Mouse (Mus musculus): Measurements from ENCODE around the gene Ssbp1.

Ssbp1 gene
- long read RNA-seq, experiment 1, full-length matches to known transcripts, result 40 of 45 reads
- long read RNA-seq, experiment 1, partial matches to known transcripts, result 2 of 45 reads
- long read RNA-seq, experiment 1, other reads (novel, unspliced or antisense), result 3 of 45 reads
- long read RNA-seq, experiment 2, full-length matches to known transcripts, result 68 of 73 reads
- long read RNA-seq, experiment 2, partial matches to known transcripts, result 2 of 73 reads
- long read RNA-seq, experiment 2, other reads (novel, unspliced or antisense), result 3 of 73 reads

DNA sequence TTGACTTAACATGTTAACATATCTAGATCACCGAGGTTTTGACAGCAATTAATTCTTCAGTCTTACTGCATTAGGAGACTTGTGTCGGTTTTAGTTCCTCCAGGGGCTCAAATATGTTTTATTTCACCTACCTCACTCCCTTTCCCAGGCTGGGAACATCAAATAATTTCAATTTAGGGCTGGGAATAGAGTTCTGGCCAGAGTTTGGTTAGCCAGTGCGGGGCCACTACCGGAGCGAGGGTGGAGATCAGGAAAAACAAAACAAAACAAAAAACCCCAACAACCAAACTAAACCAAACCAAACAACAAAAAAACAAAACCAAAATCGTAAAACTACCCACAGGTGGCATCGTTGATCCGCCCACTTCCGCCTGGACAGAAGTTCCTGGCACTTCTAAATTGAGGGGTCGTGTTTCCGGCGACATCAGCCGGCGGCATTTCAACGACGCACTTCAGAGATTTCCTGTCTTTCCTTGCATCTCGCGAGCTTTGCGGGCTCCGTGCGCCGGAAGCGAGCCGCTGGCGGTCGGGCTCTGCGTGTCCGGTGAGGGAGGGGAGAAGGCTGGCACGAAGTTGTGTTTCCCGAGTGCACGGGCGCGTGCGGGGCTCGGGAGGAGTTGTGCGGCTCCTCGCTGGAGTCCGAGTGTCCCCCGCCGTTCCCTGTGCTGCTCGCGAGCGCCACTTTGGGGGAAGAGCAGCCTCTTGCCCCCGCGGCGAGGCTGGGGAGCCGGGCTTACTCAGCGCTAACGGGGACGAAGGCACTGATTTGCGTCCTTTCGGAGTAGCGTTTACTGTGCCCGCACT, at the start of gene Ssbp1:
Gene Ssbp1, plus strand, starts transcription at position 437 of the 804 bp plus-strand sequence.
- intact Hi-C loops (cut with DNase I), result loop anchor here (2.0 to 10.0 kb wide), 5 partner anchors 34 to 374 kb away; partner anchors contain the start of genes Agk, E330009J07Rik and Tas2r138

DNA sequence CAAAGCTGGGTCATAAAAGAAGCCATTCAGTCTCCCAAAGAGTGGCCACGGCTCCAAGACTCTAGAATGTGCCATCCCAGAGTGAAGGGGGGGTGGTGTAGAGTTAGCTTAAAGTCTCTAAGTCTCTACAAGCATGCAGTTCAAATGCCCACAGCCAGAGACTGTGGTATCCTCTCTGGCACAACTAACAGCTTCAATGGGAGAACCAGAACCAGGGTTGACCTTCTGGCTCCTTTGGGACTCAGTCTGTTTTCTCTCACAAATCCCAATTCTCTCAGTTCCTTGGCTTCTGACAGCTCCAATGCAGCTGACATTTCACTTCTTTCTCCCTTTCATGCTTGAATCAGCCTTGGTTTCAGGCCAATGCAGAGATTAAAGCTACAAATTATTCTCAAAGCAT, 48.1 kb upstream of the Ssbp1 start:
- intact Hi-C loops (cut with DNase I), result no loop called here

DNA sequence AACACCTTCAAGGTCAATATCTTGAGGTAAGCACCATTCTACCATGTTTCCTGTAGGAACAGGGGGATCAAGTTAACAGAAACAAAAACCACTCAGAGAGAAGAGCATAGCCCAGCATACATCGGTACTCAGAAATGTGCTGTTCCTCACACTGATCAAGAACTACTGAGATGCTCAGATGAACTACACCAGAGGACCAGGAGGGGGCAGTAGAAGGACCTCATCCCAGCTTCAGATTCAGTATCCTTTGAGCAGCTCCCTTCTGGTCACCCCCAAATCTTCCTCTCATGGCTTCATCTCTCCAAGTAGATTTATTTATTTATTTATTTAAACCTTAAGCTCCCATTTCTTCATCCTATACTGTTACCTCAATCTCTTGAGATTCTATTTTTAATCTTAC, 47.4 kb upstream of the Ssbp1 start:
- intact Hi-C loops (cut with DNase I), result no loop called here

DNA sequence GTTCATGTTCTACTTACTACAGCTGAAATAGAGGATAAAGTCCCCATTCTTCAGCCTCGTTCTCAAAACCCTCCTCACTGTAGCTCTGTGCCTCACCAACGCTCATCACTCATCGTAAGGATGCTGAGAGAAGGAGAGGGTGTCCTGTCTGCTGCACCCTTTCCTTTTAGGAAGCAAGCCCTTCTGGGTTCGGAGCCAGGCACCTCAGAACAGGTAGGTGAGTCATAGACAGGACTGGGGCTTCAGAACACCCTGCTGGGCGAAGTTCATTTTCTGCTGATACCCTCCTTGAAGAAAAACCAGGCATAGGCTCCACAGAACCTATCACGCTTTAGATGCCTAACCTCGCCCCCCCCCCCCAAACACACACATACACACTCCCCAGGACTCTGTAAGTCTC, 43.7 kb upstream of the Ssbp1 start:
- intact Hi-C loops (cut with DNase I), result no loop called here

DNA sequence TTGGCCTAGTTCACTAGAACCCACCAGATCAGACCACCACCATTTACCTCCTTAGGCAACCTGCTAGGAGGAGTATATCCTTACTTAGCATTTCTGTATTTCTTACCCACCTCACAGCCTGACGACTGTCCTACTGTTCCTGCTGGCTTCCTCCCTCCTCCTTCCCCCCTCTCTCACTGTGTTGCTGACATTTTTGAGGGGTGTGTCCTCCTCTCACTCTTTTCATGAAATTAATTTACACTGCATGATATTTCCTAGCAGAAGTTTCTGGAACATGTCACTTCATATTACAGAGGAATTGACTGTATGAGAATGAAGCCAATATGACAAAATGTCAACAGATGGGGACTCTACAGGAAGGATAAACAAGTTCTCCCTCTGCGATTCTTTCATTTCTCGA, 42.5 kb upstream of the Ssbp1 start:
- intact Hi-C loops (cut with DNase I), result no loop called here

DNA sequence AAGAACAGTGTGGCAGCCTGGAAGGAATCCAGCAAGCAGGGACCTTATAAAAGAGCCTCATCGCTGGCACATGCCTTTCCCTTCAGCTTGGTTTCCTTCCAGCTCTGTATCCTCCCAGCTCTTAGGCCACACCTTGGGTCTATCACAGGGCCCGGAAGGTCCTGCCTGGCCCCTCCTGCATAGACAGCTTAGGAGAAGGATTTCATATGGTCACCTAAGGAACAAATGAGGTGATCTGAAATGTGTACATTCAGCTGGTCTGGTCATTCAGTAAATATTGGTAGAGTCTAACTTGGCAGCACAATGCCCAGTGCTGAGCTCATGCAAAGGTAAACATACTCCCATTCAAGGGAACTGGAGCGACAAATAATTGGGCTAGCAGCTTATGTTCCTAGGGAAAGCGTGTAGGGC, 41.6 kb upstream of the Ssbp1 start:
- intact Hi-C loops (cut with DNase I), result no loop called here

DNA sequence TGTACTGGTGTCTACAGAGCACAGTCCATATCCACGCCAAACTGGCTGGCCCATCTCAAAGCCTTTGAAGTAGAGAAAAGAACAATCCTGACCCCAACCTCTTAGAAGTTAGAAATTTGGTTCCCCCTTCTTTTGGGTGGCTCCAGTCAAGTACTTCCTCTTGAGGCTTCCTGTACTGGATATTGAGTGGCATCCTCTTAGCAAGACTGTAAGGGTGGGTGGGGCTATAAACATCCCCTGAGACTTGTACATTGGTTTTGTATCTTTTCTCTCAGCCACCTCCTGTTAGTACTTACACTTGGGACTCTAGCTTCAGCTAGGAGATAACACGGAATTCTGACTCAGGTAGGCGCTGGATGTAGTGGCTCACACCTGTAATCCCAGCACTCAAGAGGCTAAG, 40.9 kb upstream of the Ssbp1 start:
- intact Hi-C loops (cut with DNase I), result no loop called here

DNA sequence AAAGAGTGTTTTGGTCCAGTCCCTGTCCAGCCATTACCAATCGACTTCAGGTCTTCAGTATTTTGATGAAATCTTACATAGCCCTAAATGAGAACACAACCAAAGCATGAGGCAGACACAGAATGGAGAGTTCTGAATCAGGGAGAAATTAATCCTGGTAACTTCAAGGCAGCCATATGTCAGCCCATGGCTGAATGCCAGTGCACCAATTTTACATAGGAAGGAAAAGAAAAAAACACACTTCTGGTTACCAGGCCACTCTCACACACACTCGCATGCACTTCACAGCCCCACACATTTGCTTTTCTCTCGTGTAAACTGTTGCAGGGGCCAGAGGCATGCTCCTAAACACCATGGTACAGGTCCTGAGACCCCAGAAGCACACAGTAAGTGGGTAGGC, 40.3 kb upstream of the Ssbp1 start:
- intact Hi-C loops (cut with DNase I), result no loop called here

DNA sequence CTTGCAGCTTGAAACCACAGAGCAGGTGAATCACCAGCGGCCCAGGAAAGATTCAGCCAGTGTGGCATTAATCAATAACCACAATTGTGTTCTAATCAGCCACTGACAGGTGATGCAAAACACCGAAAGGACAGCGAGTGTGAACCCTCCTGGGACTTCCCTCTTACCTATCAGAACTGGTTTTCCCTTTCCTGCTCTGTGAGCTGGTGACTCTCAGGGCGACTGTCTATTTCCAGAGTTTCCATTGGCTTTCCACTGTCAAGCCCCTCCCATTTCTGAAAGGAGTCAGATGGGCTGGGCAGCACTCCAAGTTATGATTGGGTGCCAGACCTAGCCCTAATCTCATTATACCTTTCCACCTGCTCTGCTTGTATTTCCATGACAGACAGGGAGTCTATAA, 39.8 kb upstream of the Ssbp1 start:
- intact Hi-C loops (cut with DNase I), result no loop called here

DNA sequence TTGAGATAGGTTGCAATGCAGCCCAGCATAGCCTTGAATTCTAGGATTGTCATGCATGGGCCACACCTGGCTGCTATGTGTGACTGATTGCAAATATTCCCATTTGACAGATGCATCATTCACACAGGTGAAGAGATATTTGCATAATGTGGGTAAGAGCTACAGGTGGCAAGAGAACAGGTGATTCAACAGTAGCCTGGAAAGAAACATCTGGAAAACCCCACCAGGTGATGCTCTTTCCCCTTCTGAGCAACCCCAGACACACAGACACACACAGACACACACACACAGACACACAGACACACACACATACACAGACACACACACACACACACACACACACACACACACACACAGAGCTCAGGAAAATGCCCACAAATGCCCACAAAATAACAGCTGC, 39.3 kb upstream of the Ssbp1 start:
- intact Hi-C loops (cut with DNase I), result no loop called here

DNA sequence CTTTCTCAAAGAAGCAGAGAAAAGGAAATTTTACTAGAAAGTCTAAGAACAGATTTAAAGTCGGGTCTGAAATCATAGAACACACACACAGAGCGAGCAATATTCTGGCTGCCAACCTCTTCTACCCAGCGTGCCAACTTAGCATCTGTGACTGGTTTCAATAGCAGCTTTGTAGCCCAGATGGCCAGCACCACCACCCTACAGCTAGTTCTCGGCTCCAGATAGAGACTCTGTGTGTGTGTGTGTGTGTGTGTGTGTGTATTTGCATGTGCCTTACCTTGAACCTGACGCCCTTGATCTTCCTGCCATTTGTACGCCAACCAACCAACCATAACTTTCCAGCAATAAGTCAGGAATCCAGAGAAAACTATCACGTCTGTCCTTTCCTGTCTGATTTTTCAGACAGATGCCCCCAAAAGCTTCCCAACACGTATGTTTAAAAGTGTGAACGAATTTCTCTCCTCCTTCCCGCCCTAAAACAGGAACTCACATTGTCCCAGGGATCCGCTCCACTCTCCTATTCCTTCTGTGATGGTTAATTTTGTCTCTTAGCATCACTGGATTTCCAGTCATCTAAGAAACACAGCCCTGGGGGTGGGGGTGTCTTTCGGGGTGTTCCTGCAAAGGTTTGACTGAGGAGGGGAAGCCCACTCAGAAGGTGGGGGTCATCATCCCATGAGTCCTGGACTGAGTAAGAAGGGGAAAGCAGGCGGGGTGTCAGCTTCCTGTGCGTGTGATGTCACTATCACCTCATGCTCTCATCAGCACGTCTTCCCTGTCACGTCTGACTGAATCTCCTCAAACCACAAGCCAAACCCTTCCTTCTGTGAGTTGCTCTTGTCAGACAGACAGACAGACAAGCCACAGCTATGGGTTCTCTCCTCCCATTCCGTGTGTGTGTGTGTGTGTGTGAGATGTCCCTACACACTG, 38.5 kb upstream of the Ssbp1 start:
- intact Hi-C loops (cut with DNase I), result no loop called here

DNA sequence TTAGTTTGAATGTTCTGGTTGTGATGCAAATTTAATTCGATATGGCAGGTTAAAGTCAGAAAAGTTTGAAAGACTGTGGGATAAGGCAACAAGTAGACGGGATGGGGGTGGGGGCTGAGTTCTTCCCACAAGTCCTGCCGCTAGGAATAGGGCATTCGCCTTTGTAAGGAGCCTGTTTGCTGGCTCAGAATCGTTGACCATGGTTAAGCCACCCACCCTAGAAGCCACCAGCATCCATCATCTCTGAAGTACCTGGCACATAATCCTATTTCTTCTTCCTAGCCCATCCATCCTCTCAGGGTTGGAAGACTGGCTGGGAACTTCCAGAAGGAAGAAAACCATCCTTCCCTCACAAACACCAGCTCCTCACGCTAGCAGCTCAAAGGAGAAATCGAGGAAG, 36.5 kb upstream of the Ssbp1 start:
- intact Hi-C loops (cut with DNase I), result no loop called here

DNA sequence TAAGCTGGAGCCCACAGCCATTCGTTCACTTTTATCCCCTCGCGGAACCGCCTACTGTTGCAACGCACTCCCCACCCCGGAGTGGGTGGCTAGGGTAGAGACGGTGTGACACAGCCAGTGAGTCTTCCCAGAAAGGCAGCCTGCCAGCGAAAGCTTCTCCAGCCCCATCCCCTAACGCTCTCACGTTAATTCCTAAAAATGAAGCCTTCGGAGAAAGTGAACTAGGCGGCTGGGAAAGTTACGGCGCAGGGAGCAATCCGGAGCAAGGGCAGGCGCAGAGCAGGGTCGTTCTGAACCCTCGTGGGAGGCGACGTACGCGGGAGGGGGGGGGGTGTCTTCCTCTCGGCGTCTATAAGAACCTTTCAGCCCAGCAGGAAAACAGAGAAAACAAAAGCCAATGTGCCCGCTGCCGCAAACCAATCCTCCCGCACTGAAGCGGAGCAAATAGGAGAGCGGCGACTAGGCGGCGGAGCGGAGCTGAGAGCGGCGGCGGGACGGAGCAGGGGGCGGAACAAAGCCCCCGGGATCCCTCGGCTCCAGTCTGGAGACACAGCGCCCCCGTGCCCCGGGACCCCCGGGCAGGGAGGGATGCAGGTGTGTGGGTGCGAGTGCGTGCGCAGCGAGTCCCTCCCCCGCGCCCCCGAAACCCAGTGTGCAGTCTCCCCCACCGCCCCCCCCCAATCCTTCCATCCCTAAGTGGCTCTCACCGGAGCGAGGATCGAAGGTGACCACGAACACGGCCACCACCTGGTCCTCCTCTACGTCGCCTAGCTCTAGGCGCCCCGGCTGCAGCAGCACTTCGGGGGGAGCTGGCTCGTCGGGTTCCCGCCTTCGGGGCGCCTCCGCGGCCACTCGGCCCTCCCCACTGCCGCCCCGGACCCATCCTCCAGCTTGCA, 35.8 kb upstream of the Ssbp1 start:
- intact Hi-C loops (cut with DNase I), result loop anchor here (2.0 kb wide), 1 partner anchor 35 kb away; the partner anchor contains the start of gene Ssbp1

DNA sequence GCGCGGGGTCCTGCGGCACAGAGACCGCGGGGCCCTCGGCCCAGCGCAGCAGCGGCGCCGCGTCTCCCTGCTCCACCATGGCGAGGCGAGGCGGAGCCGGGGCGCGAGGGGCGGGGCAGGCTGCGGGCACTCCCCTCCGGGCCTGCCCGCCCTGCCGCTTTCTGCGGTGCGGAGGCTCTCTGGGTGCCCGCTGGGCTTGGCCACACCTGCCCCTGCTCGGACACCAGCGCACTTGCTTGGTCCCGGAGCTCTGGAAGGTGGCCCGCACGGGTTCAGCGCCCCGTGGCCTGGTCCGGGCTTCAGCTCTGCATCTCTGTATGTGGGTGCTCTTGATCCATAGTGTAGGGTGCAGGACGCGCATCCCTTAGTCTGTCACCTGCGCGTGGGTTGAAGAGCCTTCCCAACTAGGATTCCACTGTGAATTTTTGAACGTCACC, 35.1 kb upstream of the Ssbp1 start, which contains the start of gene E330009J07Rik:
Gene E330009J07Rik, minus strand, starts transcription at position 89 of the 437 bp plus-strand sequence.
- intact Hi-C loops (cut with DNase I), result loop anchor here (2.0 kb wide), 1 partner anchor 35 kb away; the partner anchor contains the start of gene Ssbp1

DNA sequence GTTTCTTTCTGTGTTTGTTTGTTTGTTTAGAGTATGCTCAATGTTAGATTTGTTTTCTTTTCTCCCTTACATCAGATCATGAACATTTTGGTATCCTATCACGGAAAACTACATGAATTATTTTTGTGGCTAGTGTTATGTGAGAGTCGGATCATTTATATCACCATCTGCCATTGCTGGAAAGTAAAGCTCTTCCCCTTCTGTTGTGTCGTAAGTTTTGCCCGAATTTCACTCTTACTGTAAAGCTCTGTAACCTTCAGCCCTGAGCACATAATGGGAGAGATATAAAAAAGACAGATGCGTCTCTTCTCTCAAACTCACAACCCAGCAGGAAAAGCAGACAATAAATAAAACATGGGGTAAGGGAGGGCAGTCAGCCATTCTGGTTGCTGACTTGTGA, 32.2 kb upstream of the Ssbp1 start, which contains the start of gene Wee2:
Gene Wee2, plus strand, starts transcription at position 153 of the 400 bp plus-strand sequence.
- intact Hi-C loops (cut with DNase I), result no loop called here

DNA sequence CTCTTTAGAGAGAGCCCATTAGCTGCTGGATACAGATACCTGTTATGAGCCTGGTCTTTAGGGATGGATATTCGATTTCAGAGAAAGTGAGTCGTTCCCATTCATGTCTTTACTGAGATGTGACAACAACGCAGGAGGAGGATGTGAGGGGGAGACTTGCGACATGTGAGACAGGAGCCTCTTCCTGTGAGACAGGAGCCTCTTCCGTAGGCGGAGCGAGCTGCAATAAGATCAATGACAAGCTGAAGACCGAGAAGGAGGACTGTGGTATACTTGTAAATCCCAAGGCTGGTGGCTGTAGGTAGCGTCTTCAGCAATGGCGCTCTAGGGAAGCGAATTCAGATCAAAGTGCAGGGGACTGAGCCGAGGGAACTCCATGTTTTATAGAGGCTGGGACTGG, 31.4 kb upstream of the Ssbp1 start:
- intact Hi-C loops (cut with DNase I), result no loop called here

DNA sequence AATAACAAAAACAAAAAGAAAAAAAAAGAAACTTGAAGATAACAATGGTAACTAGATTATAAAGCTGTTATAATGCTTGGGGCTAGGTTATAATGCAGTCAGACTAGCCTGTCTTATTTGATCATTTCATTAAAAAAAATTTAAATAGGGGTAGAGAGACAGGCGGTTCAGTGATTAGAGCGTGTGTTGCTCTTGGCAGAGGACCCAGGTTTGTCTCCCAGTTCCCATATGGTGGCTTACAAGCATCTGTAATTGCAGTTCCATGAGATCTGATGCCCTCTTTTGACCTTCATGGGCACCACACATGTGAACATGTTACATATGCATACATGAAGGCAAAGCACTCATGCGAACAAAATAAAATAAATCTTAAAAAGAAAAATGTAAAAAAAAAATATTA, 29.9 kb upstream of the Ssbp1 start:
- intact Hi-C loops (cut with DNase I), result no loop called here

DNA sequence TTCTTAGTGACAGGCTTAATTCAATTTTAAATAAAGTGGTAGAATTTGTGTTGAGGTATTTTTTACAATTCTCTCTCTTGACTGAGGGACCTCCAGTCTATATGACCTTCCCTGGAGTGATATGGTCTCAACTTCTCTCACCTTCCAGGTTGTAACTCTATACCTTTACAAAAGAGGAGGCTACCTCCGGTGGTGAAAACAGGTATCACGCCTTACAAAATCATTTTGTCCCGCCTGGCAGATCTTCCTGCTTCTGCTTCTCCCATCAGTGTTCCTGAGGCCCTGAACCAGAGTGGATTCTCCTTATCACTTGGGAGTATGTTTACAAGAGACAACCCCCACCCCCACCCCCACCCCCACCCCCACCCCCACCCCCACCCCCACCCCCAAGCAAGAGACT, 29.4 kb upstream of the Ssbp1 start:
- intact Hi-C loops (cut with DNase I), result no loop called here

DNA sequence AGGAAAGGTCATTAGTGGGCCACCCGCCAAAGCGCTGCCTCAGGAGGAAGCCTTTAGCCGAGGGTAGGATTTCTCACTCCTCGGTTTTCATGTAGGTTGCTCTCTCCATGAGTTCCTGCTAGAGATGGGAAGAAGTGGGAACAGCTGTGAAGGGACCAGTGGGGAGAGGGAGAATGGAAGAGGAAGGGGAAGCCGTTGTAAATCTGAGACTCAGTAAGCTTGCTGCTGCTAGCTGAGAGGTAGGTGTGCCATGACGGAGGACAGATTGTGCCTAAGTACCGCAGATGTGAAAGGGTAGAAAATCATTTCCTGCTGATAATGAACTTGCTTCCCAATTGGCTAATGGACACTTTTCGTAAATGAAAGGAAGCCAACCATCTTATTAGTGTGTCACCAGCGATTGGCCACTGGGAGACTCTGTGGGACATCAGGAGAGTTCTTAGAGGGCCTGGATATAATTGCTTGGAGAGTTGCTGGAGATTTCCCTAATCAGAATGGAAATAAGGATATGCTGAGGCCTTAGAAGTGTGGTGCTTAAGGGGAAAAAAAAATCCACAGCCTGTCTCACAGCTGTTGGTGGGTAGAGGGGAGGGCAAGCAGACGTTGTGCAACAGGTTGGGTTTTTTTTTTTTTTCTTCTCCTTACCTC, 27.7 kb upstream of the Ssbp1 start:
- intact Hi-C loops (cut with DNase I), result no loop called here

DNA sequence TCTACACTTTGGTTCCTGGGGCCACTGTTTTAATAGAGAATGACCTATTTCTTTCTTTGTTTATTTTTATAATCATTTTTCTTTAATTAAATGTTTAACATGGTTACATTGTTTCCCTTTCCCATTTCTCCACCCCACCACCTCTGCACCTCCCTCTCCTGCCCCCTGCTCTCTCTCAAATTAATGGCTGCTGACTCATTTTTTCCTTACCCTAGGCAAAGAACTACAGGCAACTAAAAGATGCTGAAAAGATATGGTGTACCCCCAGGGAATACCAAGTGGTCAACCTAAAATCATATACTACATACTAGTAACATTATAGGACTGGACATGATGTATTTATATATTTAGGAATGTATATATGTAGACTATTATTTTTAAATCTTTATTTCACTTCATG, 22.5 kb upstream of the Ssbp1 start:
- intact Hi-C loops (cut with DNase I), result no loop called here

Measured in adrenal gland (tissue).